Mouse (Mus musculus) limb, embryonic 11.5 days (tissue): ENCODE results near the gene Ttc39d. TPM values are rescaled to one million over a fixed set of nuclear protein-coding genes. Genes with fewer than 3 reads are reported as not detected.

Experiments
- ATAC-seq: fragments of 200-750 bp; cut with Nextera tagmentation; 2 replicates; pipeline ENCODE4 v1.8.0; 2017; ENCODE audit warnings: low read depth; ENCODE audit not compliant: insufficient number of reproducible peaks, low FRiP score, low TSS enrichment
- DNase-seq: peaks from one replicate; pipeline ENCODE4 v3.0.0-alpha.2; 2015; ENCODE audit warnings: low spot score
- H3K27ac ChIP-seq: fragments of 300-500 bp; sonication (generic); replicated peaks from 2 replicates; pipeline ENCODE4 v1.5.1; 2014; ENCODE audit warnings: low read depth, mild to moderate bottlenecking, low read length
- H3K27me3 ChIP-seq: fragments of 300-500 bp; sonication (generic); 2 replicates; pipeline ENCODE4 v1.6.1; 2014; ENCODE audit warnings: mild to moderate bottlenecking, low read length, mixed read lengths; ENCODE audit not compliant: control insufficient read depth, insufficient read depth
- H3K36me3 ChIP-seq: fragments of 300-500 bp; sonication (generic); 2 replicates; pipeline ENCODE4 v1.6.1; 2014; ENCODE audit warnings: mild to moderate bottlenecking, low read length, moderate library complexity, mixed read lengths; ENCODE audit not compliant: control insufficient read depth, insufficient read depth
- H3K4me1 ChIP-seq: fragments of 300-500 bp; sonication (generic); 2 replicates; pipeline ENCODE4 v1.6.1; 2014; ENCODE audit warnings: low read length, mixed read lengths; ENCODE audit not compliant: control insufficient read depth, insufficient read depth
- H3K4me2 ChIP-seq: fragments of 300-500 bp; sonication (generic); 2 replicates; pipeline ENCODE4 v1.6.1; 2014; ENCODE audit warnings: low read depth, mild to moderate bottlenecking, moderate library complexity; ENCODE audit not compliant: severe bottlenecking
- H3K4me3 ChIP-seq: fragments of 300-500 bp; sonication (generic); 2 replicates; pipeline ENCODE4 v1.5.1; 2014; ENCODE audit warnings: low read depth, low read length
- H3K9ac ChIP-seq: fragments of 300-500 bp; sonication (generic); 2 replicates; pipeline ENCODE4 v1.6.1; 2014; ENCODE audit warnings: mild to moderate bottlenecking, low read length
- H3K9me3 ChIP-seq: fragments of 300-500 bp; sonication (generic); 2 replicates; pipeline ENCODE4 v1.6.1; 2016; ENCODE audit warnings: low read length; ENCODE audit not compliant: control insufficient read depth
- WGBS: fragments of 180-500 bp; shearing (Covaris S2); extraction: QIAGEN DNeasy Blood & Tissue Kit; methylation state at CpG from one replicate; pipeline ENCODE4 v1.1.7; 2014; 5-methylcytosine and 5-hydroxymethylcytosine counted together
- polyA plus RNA-seq: library from polyadenylated mRNA; unstranded; fragments of >200 nt; fragmentation: Nextera tagmentation; extraction: Ambion mirVana; gene quantifications from 2 replicates; pipeline ENCODE4 v1.2.1, GENCODE M21; 2014

Ttc39d gene
- polyA plus RNA-seq, 1 experiment from 2014 or later: 0.19 TPM

- no peaks in the 10 kb centered on the region for H3K9me3 ChIP-seq
- H3K27me3 ChIP-seq: no peaks in the 10 kb centered on the region
- 0 out of 2 replicates have a peak overlapping the region, but pooled peaks have one; percentile 2 for H3K4me3 ChIP-seq
- peak overlapping the region; percentile 2; the same call in 1 of the 2 replicates for H3K9ac ChIP-seq
- ATAC-seq: peak; percentile 69
- no peaks in the 10 kb centered on the region for H3K36me3 ChIP-seq
- no peak overlapping the region; the same call in 1 of the 2 replicates for H3K27ac ChIP-seq
- peak; percentile 78 for DNase-seq
- 24% methylated on average over 16 of the region's 16 CpGs for WGBS
- peak overlapping the region; percentile 34 for H3K4me2 ChIP-seq
- H3K4me1 ChIP-seq: peaks cover 15% of the 10 kb centered on the region
Measured at GRCm38 (mm10) chr17:80168425-80169182, 38.7 kb upstream of the Ttc39d start.

GRCm38 (mm10) chr17:80169792-80170191 is 37.5 kb upstream of the Ttc39d start:
- Histone ChIP-seq H3K9me3 (no peaks in the 10 kb centered on the region), H3K4me1 (peaks cover 15% of the 10 kb centered on the region), H3K36me3 (no peaks in the 10 kb centered on the region), H3K27ac (no peak overlapping the region), H3K9ac (no peak overlapping the region), H3K27me3 (no peaks in the 10 kb centered on the region), H3K4me3 (no peak overlapping the region), H3K4me2 (no peak overlapping the region)
- DNase-seq (no peak), ATAC-seq (no peak)
- WGBS: 91% methylated on average over 6 of the region's 6 CpGs

- Histone ChIP-seq H3K36me3 (no peaks in the 10 kb centered on the region), H3K9me3 (no peaks in the 10 kb centered on the region), H3K9ac (no peak overlapping the region), H3K4me2 (no peak overlapping the region), H3K4me3 (no peak overlapping the region), H3K27me3 (no peaks in the 10 kb centered on the region), H3K27ac (no peak overlapping the region), H3K4me1 (peaks cover 15% of the 10 kb centered on the region)
- ATAC-seq: no peak
- DNase-seq: no peak
- 88% methylated on average over 7 of the region's 7 CpGs for WGBS
Measured at GRCm38 (mm10) chr17:80170951-80171350, 36.3 kb upstream of the Ttc39d start.

GRCm38 (mm10) chr17:80171948-80172347 is 35.3 kb upstream of the Ttc39d start:
- H3K36me3 ChIP-seq: no peaks in the 10 kb centered on the region
- no peak overlapping the region for H3K4me2 ChIP-seq
- no peak for ATAC-seq
- no peaks in the 10 kb centered on the region for H3K27me3 ChIP-seq
- H3K9me3 ChIP-seq: no peaks in the 10 kb centered on the region
- no peak overlapping the region for H3K27ac ChIP-seq
- H3K4me1 ChIP-seq: peaks cover 15% of the 10 kb centered on the region
- H3K4me3 ChIP-seq: no peak overlapping the region
- no peak overlapping the region for H3K9ac ChIP-seq
- 90% methylated on average over 4 of the region's 4 CpGs for WGBS
- no peak for DNase-seq

GRCm38 (mm10) chr17:80172761-80173160 is 34.5 kb upstream of the Ttc39d start:
- Histone ChIP-seq H3K9ac (no peak overlapping the region), H3K4me1 (peaks cover 14% of the 10 kb centered on the region), H3K4me2 (no peak overlapping the region), H3K27me3 (no peaks in the 10 kb centered on the region), H3K27ac (no peak overlapping the region), H3K36me3 (no peaks in the 10 kb centered on the region), H3K9me3 (no peaks in the 10 kb centered on the region), H3K4me3 (no peak overlapping the region)
- 92% methylated on average over 5 of the region's 5 CpGs for WGBS
- DNase-seq (no peak), ATAC-seq (no peak)

- Histone ChIP-seq H3K27me3 (no peaks in the 10 kb centered on the region), H3K36me3 (no peaks in the 10 kb centered on the region), H3K4me1 (peaks cover 6% of the 10 kb centered on the region), H3K4me3 (no peak overlapping the region), H3K4me2 (no peak overlapping the region), H3K9me3 (no peaks in the 10 kb centered on the region), H3K9ac (no peak overlapping the region), H3K27ac (no peak overlapping the region)
- no peak for ATAC-seq
- DNase-seq: no peak
- 92% methylated on average over 2 of the region's 2 CpGs for WGBS
Measured at GRCm38 (mm10) chr17:80173708-80174107, 33.6 kb upstream of the Ttc39d start.

- ATAC-seq (no peak), DNase-seq (no peak)
- Histone ChIP-seq H3K4me1 (peaks cover 1% of the 10 kb centered on the region; the same call in 1 of the 2 replicates), H3K9me3 (no peaks in the 10 kb centered on the region), H3K9ac (no peak overlapping the region), H3K27me3 (no peaks in the 10 kb centered on the region), H3K4me3 (no peak overlapping the region), H3K4me2 (no peak overlapping the region), H3K36me3 (no peaks in the 10 kb centered on the region), H3K27ac (no peak overlapping the region)
- WGBS: 92% methylated on average over 3 of the region's 3 CpGs
Measured at GRCm38 (mm10) chr17:80174146-80174545, 33.1 kb upstream of the Ttc39d start.

GRCm38 (mm10) chr17:80174699-80175385 is 32.4 kb upstream of the Ttc39d start:
- WGBS: 79% methylated on average over 19 of the region's 19 CpGs
- Histone ChIP-seq H3K27me3 (no peaks in the 10 kb centered on the region), H3K27ac (no peak overlapping the region), H3K36me3 (no peaks in the 10 kb centered on the region), H3K9ac (no peak overlapping the region), H3K4me3 (no peak overlapping the region), H3K9me3 (no peaks in the 10 kb centered on the region), H3K4me2 (no peak overlapping the region), H3K4me1 (no peaks in the 10 kb centered on the region)
- ATAC-seq: no peak
- DNase-seq: no peak
